Mouse (Mus musculus): ENCODE results near the gene Ptrhd1.

DNA sequence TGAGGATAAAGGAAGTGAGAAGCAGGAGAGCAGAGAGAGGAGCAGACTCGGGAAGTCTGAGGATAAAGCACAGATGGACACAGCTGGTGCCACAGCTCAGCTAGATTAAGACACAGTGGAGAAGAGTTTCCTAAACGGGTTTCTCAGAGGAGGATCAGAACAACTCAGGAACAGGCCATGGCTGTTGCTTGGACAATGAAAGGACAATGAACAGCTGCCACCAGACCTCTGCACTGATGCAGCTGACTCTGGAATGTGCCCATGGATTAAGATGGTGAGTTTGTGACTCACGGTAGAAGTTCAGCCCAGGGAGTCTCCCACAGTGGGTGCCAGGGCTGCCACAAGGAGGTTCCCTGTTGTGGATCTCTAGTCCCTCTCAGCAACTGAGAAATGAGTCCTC, 51.4 kb downstream of the Ptrhd1 start:
- no peak for TF ChIP-seq POLR2A (IDR thresholded peaks at IDR 0.05; ENCODE audit: insufficient read depth, low read length)
- no peak for TF ChIP-seq CTCF (IDR thresholded peaks at IDR 0.05; ENCODE audit: low read depth, low read length)

All from ES-Bruce4 (cell line).